Mouse (Mus musculus): ENCODE data around the gene Grin3b.

DNA sequence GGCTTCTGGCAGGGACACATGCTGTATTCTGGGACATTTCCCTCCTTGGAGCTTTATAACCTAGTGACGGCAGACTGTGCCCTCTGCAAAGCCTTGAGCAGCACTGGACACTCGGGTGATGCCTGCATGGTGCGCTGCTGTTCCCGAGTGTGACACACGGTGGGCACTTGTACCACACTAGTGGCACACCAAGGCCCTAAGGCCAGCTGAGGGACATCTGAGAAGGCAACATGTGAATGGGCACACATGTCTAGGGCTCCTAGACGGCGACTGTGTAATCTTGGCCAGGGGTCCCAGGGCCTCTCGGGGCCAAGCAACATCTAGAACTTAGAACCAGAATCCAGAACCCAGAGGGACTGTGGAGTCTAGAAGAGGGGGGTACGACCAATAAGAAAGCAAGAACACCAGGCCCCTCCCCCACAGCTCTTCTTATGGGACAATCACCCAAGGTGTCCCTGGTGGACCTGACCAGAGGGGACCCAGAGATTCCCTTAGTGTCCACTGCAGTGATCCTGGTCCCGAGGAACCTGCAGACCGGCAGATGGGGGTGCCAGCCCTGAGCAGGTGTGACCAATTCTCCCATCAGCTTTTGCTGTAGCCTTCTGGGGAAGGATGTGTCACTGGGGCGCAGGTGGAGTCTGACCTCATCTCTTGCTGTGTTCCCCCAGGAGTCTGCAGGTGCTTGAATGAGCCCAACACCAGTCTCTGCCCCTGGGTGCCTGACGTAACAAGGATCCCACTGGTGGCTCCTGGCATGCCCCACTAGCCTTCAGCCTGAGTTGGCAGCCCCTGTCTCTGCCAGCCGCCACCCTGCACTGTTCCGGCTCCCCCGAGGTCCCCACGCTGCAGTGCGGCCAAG lies 40.3 kb upstream of the Grin3b start:
- no peak for TF ChIP-seq POLR2A (IDR thresholded peaks at IDR 0.05; ENCODE audit: borderline replicate concordance, extremely low read depth, insufficient read depth, insufficient read length, poor library complexity, severe bottlenecking)
- TF ChIP-seq CTCF (IDR thresholded peaks at IDR 0.05; ENCODE audit: borderline replicate concordance, extremely low read depth, insufficient read depth, insufficient read length): no peak

All from brain, embryonic 14.5 days (tissue).